Mouse (Mus musculus): ENCODE data around the gene Akap14.
"Not testable (repeated sequence)": the region's sequence is repeated elsewhere in the genome, so short reads cannot be mapped to it uniquely, and the experiment has no call there.

DNA sequence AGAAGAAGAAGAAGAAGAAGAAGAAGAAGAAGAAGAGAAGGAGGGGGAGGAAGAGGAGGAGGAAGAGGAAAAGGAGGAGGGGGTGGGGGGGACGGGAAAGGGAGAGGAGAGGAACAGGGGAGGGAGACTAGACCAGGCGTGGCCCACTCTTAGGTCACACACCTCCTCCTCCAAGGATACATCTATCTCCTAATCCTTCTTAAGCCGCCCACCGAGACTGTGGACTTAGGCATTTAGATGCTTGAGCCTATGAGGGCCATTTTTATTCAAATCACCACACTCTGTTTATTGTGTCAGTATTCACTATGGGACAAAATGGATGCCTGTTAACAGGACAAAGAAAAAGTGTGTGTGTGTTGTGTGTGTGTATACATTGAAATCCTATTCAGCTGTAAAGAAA lies 24.1 kb downstream of the Akap14 start:
- not testable (repeated sequence) for TF ChIP-seq CTCF (conservative IDR thresholded peaks at IDR 0.05; ENCODE audit: low read length); NANOG (IDR thresholded peaks at IDR 0.05; ENCODE audit: borderline replicate concordance, low read length)
